Mouse (Mus musculus) hindbrain, embryonic 11.5 days (tissue): ENCODE measurements around the gene Man1b1. TPM values are rescaled to one million over a fixed set of nuclear protein-coding genes. Genes with fewer than 3 reads are reported as not detected.

ENCODE experiments used
- ATAC-seq: fragments of 200-750 bp; cut with Nextera tagmentation; 2 replicates; pipeline ENCODE4 v1.8.0; 2017; ENCODE audit warnings: mild to moderate bottlenecking, moderate TSS enrichment, moderate library complexity; ENCODE audit not compliant: low FRiP score
- DNase-seq: peaks from one replicate; pipeline ENCODE4 v3.0.0-alpha.2; 2015; ENCODE audit warnings: low spot score
- H3K27ac ChIP-seq: fragments of 300-500 bp; sonication (generic); 2 replicates; pipeline ENCODE4 v1.5.1; 2014; ENCODE audit warnings: mild to moderate bottlenecking, low read depth, low read length
- H3K27me3 ChIP-seq: fragments of 300-500 bp; sonication (generic); 2 replicates; pipeline ENCODE4 v1.6.1; 2014; ENCODE audit warnings: mild to moderate bottlenecking, low read length, moderate library complexity, mixed read lengths; ENCODE audit not compliant: control insufficient read depth, insufficient read depth
- H3K36me3 ChIP-seq: fragments of 300-500 bp; sonication (generic); 2 replicates; pipeline ENCODE4 v1.6.1; 2014; ENCODE audit warnings: mild to moderate bottlenecking, low read length, moderate library complexity, mixed read lengths; ENCODE audit not compliant: control insufficient read depth, insufficient read depth
- H3K4me1 ChIP-seq: fragments of 300-500 bp; sonication (generic); replicated peaks from 2 replicates; pipeline ENCODE4 v1.6.1; 2014; ENCODE audit warnings: low read length, mixed read lengths; ENCODE audit not compliant: control insufficient read depth, insufficient read depth
- H3K4me2 ChIP-seq: fragments of 300-500 bp; sonication (generic); replicated peaks from 2 replicates; pipeline ENCODE4 v1.6.1; 2014; ENCODE audit warnings: mild to moderate bottlenecking, low read depth, low read length
- H3K4me3 ChIP-seq: fragments of 300-500 bp; sonication (generic); 2 replicates; pipeline ENCODE4 v1.5.1; 2014; ENCODE audit warnings: low read depth, low read length
- H3K9ac ChIP-seq: fragments of 300-500 bp; sonication (generic); 2 replicates; pipeline ENCODE4 v1.6.1; 2014; ENCODE audit warnings: low read depth, low read length
- H3K9me3 ChIP-seq: fragments of 300-500 bp; sonication (generic); 2 replicates; pipeline ENCODE4 v1.6.1; 2016; ENCODE audit warnings: low read length; ENCODE audit not compliant: control insufficient read depth
- WGBS: fragments of 180-500 bp; shearing (Covaris S2); extraction: QIAGEN DNeasy Blood & Tissue Kit; methylation state at CpG from one replicate; pipeline ENCODE4 v1.1.7; 2014; 5-methylcytosine and 5-hydroxymethylcytosine counted together
- polyA plus RNA-seq: library from polyadenylated mRNA; unstranded; fragments of >200 nt; fragmentation: Nextera tagmentation; extraction: Ambion mirVana; gene quantifications from 2 replicates; pipeline ENCODE4 v1.2.1, GENCODE M21; 2014

Man1b1 gene
- polyA plus RNA-seq, 1 experiment from 2014 or later, result 133 TPM

- Histone ChIP-seq H3K9me3 (no peaks in the 10 kb centered on the region), H3K27ac (no peak overlapping the region), H3K36me3 (peaks cover 22% of the 10 kb centered on the region), H3K27me3 (no peaks in the 10 kb centered on the region), H3K9ac (no peak overlapping the region), H3K4me2 (no peak overlapping the region), H3K4me3 (no peak overlapping the region), H3K4me1 (no peaks in the 10 kb centered on the region)
- no peak for ATAC-seq
- DNase-seq, result no peak
- 95% methylated on average over 7 of the region's 7 CpGs for WGBS
These were observed 16.0 kb downstream of the Man1b1 start for GRCm38 (mm10) chr2:25348162-25348561.

GRCm38 (mm10) chr2:25349499-25349898 is 17.4 kb downstream of the Man1b1 start:
- Histone ChIP-seq H3K4me2 (no peak overlapping the region), H3K27ac (no peak overlapping the region), H3K27me3 (no peaks in the 10 kb centered on the region), H3K4me3 (no peak overlapping the region), H3K9me3 (no peaks in the 10 kb centered on the region), H3K36me3 (peaks cover 22% of the 10 kb centered on the region), H3K4me1 (no peaks in the 10 kb centered on the region), H3K9ac (no peak overlapping the region)
- WGBS, result 95% methylated on average over 4 of the region's 4 CpGs
- ATAC-seq (no peak), DNase-seq (no peak)

GRCm38 (mm10) chr2:25350701-25351100 is 18.6 kb downstream of the Man1b1 start:
- no peak overlapping the region for H3K4me3 ChIP-seq

GRCm38 (mm10) chr2:25354211-25354610 is 22.1 kb downstream of the Man1b1 start:
- Histone ChIP-seq H3K9ac (no peak overlapping the region; the same call in 1 of the 2 replicates), H3K4me1 (peaks cover 7% of the 10 kb centered on the region), H3K27me3 (no peaks in the 10 kb centered on the region), H3K27ac (no peak overlapping the region), H3K9me3 (no peaks in the 10 kb centered on the region), H3K4me3 (no peak overlapping the region), H3K4me2 (no peak overlapping the region), H3K36me3 (peaks cover 14% of the 10 kb centered on the region)
- 90% methylated on average over 6 of the region's 6 CpGs for WGBS
- no peak for DNase-seq
- no peak for ATAC-seq

More at GRCm38 (mm10) chr2:25350701-25351100, 18.6 kb downstream of the Man1b1 start:
- no peaks in the 10 kb centered on the region for H3K27me3 ChIP-seq
- peaks cover 22% of the 10 kb centered on the region for H3K36me3 ChIP-seq
- H3K4me2 ChIP-seq, result no peak overlapping the region
- no peak overlapping the region for H3K27ac ChIP-seq
- H3K9me3 ChIP-seq, result no peaks in the 10 kb centered on the region
- ATAC-seq (no peak), DNase-seq (no peak)
- 94% methylated on average over 3 of the region's 3 CpGs for WGBS
- peaks cover 7% of the 10 kb centered on the region for H3K4me1 ChIP-seq
- no peak overlapping the region for H3K9ac ChIP-seq

GRCm38 (mm10) chr2:25355419-25356066 is 23.4 kb downstream of the Man1b1 start:
- H3K27ac ChIP-seq, result no peak overlapping the region
- no peaks in the 10 kb centered on the region for H3K9me3 ChIP-seq
- 37% methylated on average over 18 of the region's 18 CpGs for WGBS
- peak overlapping the region; percentile 50 for H3K4me3 ChIP-seq
- peaks cover 7% of the 10 kb centered on the region for H3K4me1 ChIP-seq
- DNase-seq, result no peak
- H3K27me3 ChIP-seq, result no peaks in the 10 kb centered on the region
- ATAC-seq, result 0 out of 2 replicates have a peak, but pooled peaks have one; percentile 1
- H3K36me3 ChIP-seq, result peaks cover 6% of the 10 kb centered on the region; the same call in 1 of the 2 replicates
- H3K9ac ChIP-seq, result peak overlapping the region; percentile 60
- H3K4me2 ChIP-seq, result peak overlapping the region; percentile 84

GRCm38 (mm10) chr2:25356208-25357079 is 24.3 kb downstream of the Man1b1 start, which contains the start of gene Dpp7:
Dpp7 (minus strand) TSS chr2:25356359.
- 8% methylated on average over 13 of the region's 13 CpGs for WGBS
- H3K9ac ChIP-seq, result peak within 1 kb of the TSS; percentile 70
- no peaks in the 10 kb centered on the region for H3K27me3 ChIP-seq
- ATAC-seq, result peak; percentile 90
- H3K4me2 ChIP-seq, result peak within 1 kb of the TSS; percentile 84
- peaks cover 6% of the 10 kb centered on the region; the same call in 1 of the 2 replicates for H3K36me3 ChIP-seq
- H3K4me1 ChIP-seq, result peaks cover 7% of the 10 kb centered on the region
- H3K9me3 ChIP-seq, result no peaks in the 10 kb centered on the region
- H3K27ac ChIP-seq, result no peak within 1 kb of the TSS
- DNase-seq, result peak; percentile 92
- peak within 1 kb of the TSS; percentile 50 for H3K4me3 ChIP-seq

GRCm38 (mm10) chr2:25359848-25360247 is 27.7 kb downstream of the Man1b1 start:
- H3K4me1 ChIP-seq, result peaks cover 9% of the 10 kb centered on the region
- no peak overlapping the region for H3K4me3 ChIP-seq
- H3K27ac ChIP-seq, result no peak overlapping the region
- no peak overlapping the region for H3K4me2 ChIP-seq
- H3K36me3 ChIP-seq, result no peaks in the 10 kb centered on the region
- peaks cover 16% of the 10 kb centered on the region for H3K27me3 ChIP-seq
- H3K9me3 ChIP-seq, result no peaks in the 10 kb centered on the region
- no peak overlapping the region for H3K9ac ChIP-seq
- DNase-seq (no peak), ATAC-seq (no peak)
- WGBS, result 85% methylated on average over 4 of the region's 4 CpGs

GRCm38 (mm10) chr2:25363478-25364178 is 31.5 kb downstream of the Man1b1 start:
- Histone ChIP-seq H3K9me3 (no peaks in the 10 kb centered on the region), H3K9ac (no peak overlapping the region), H3K27ac (no peak overlapping the region), H3K27me3 (peaks cover 21% of the 10 kb centered on the region), H3K4me1 (0 out of 2 replicates have a peak, but pooled peaks cover 3% of the 10 kb centered on the region), H3K4me3 (no peak overlapping the region), H3K4me2 (no peak overlapping the region), H3K36me3 (no peaks in the 10 kb centered on the region)
- DNase-seq (no peak), ATAC-seq (no peak)
- WGBS, result 65% methylated on average over 13 of the region's 13 CpGs
